In genomic region chr12:75449475-75449966, GRCm38 (mm10) we compare ENCODE assay signal across 10 mouse cellular contexts. TPM values are rescaled to one million over a fixed set of nuclear protein-coding genes. Genes with fewer than 3 reads are reported as not detected.
DNase-seq lines count a peak whose midpoint lies in the region; ATAC-seq and TF ChIP-seq lines count a peak whose summit lies in the region.
"Had no signal": no experiment of that assay in that cellular context is flagged by ENCODE, and none has a peak within 500 bp of the region (broad histone marks: within the 10 kb centered on the region; RNA-seq: fewer than 3 reads in every experiment).

No protein-coding gene starts in this region.

- H3K27ac ChIP-seq in kidney, postnatal 0 days: no peak overlapping the region
- H3K27ac ChIP-seq: embryonic facial prominence, embryonic 15.5 days had no signal

- ATAC-seq in kidney, postnatal 0 days (replicated peaks; ENCODE audit: low FRiP score, low read depth): no peak
- ATAC-seq in common myeloid progenitor, adult 5-6 weeks (replicated peaks; ENCODE audit: low read depth, poor library complexity, severe bottlenecking): peak; percentile 59
- peak; percentile 51 for ATAC-seq in megakaryocyte progenitor cell, adult 5-6 weeks (replicated peaks; ENCODE audit: poor library complexity)

- no peak overlapping the region for H3K4me3 ChIP-seq in kidney, postnatal 0 days (replicated peaks; ENCODE audit: low read depth, low read length)
- H3K4me3 ChIP-seq: embryonic facial prominence, embryonic 15.5 days had no signal

- H3K4me2 ChIP-seq in kidney, postnatal 0 days (ENCODE audit: low read length): no peak overlapping the region
- H3K4me2 ChIP-seq: embryonic facial prominence, embryonic 15.5 days had no signal

- no peak overlapping the region for H3K9ac ChIP-seq in kidney, postnatal 0 days (ENCODE audit: low read depth, low read length)
- H3K9ac ChIP-seq: embryonic facial prominence, embryonic 15.5 days had no signal

- peak; percentile 63 for DNase-seq in kidney, postnatal 0 days (ENCODE audit: low spot score)
- DNase-seq in kidney, adult 8-10 months: no peak
- peak; percentile 25 for DNase-seq in Muller cell, postnatal 12 days (ENCODE audit: inconsistent ontology term)
- DNase-seq in urinary bladder, adult 18-20 months (ENCODE audit: low spot score in 2 of 2): no peak
- no peak for DNase-seq in kidney, postnatal 36 days

- peaks cover 15% of the 10 kb centered on the region for H3K36me3 ChIP-seq in kidney, postnatal 0 days (ENCODE audit: insufficient read depth, low read length)

- no peaks in the 10 kb centered on the region for H3K4me1 ChIP-seq in kidney, postnatal 0 days (replicated peaks; ENCODE audit: insufficient read depth, low read length)
- H3K4me1 ChIP-seq: embryonic facial prominence, embryonic 15.5 days had no signal

- no peaks in the 10 kb centered on the region for H3K27me3 ChIP-seq in kidney, postnatal 0 days (ENCODE audit: insufficient read depth, low read length)
- H3K27me3 ChIP-seq: embryonic facial prominence, embryonic 15.5 days had no signal

- TF ChIP-seq CTCF in kidney, postnatal 0 days (IDR thresholded peaks at IDR 0.05; ENCODE audit: low read depth): peak; percentile 65

- H3K9me3 ChIP-seq in kidney, postnatal 0 days (replicated peaks; ENCODE audit: low read length): no peaks in the 10 kb centered on the region
- H3K9me3 ChIP-seq: embryonic facial prominence, embryonic 15.5 days had no signal

- 55% methylated on average over 6 of the region's 6 CpGs for WGBS in kidney, postnatal 0 days

RNA-seq across cellular contexts. Expression of gene Gphb5, which starts 32.9 kb away (rescaled TPM):
- polyA plus RNA-seq in kidney, postnatal 0 days (2015; fragmentation: Nextera tagmentation; extraction: Ambion mirVana): not detected in 2 replicates
- not detected in 2 replicates for total RNA-seq in common myeloid progenitor, adult 5-6 weeks (2017)
- 0.73 TPM in 1 of 2 replicates, not detected in the other for total RNA-seq in megakaryocyte progenitor cell, adult 5-6 weeks (2015)
- not detected in 2 replicates for total RNA-seq in megakaryocyte progenitor cell, adult 5-6 weeks (2017)
- polyA plus RNA-seq: embryonic facial prominence, embryonic 15.5 days; intestine, embryonic 14.5 days; liver, embryonic 16.5 days had no signal

Comparison
In these comparisons a context has a peak if more than half of its experiments do, and no peak if none do; other contexts are left out.
1. DNase-seq: peak in kidney, postnatal 0 days (single experiment) and Muller cell, postnatal 12 days (single experiment); none in kidney, adult 8-10 months (0 of 2), urinary bladder, adult 18-20 months (0 of 2) and kidney, postnatal 36 days (0 of 2).